Mouse (Mus musculus) hindbrain, embryonic 12.5 days (tissue): ENCODE results near the gene Cyp19a1. TPM values are rescaled to one million over a fixed set of nuclear protein-coding genes. Genes with fewer than 3 reads are reported as not detected.
A peak's percentile ranks its signal among the peaks of the same experiment; 100 is the strongest.

Experiments
- ATAC-seq: fragments of 200-750 bp; cut with Nextera tagmentation; 2 replicates; pipeline ENCODE4 v1.8.0; 2017; ENCODE audit warnings: moderate TSS enrichment; ENCODE audit not compliant: low FRiP score
- H3K27ac ChIP-seq: fragments of 300-500 bp; sonication (generic); 2 replicates; pipeline ENCODE4 v1.5.1; 2016; ENCODE audit warnings: mild to moderate bottlenecking
- H3K27me3 ChIP-seq: fragments of 300-500 bp; sonication (generic); 2 replicates; pipeline ENCODE4 v1.6.1; 2016; ENCODE audit warnings: mild to moderate bottlenecking
- H3K36me3 ChIP-seq: fragments of 300-500 bp; sonication (generic); 2 replicates; pipeline ENCODE4 v1.6.1; 2016; ENCODE audit warnings: mild to moderate bottlenecking
- H3K4me1 ChIP-seq: fragments of 300-500 bp; sonication (generic); 2 replicates; pipeline ENCODE4 v1.6.1; 2016
- H3K4me2 ChIP-seq: fragments of 300-500 bp; sonication (generic); replicated peaks from 2 replicates; pipeline ENCODE4 v1.6.1; 2016; ENCODE audit warnings: mild to moderate bottlenecking
- H3K4me3 ChIP-seq: fragments of 300-500 bp; sonication (generic); 2 replicates; pipeline ENCODE4 v1.5.1; 2016; ENCODE audit warnings: mild to moderate bottlenecking
- H3K9ac ChIP-seq: fragments of 300-500 bp; sonication (generic); 2 replicates; pipeline ENCODE4 v1.6.1; 2016; ENCODE audit warnings: mild to moderate bottlenecking, moderate library complexity
- H3K9me3 ChIP-seq: fragments of 300-500 bp; sonication (generic); replicated peaks from 2 replicates; pipeline ENCODE4 v1.6.1; 2016; ENCODE audit warnings: mild to moderate bottlenecking
- WGBS: fragments of 180-500 bp; shearing (Covaris S2); methylation state at CpG from one replicate; pipeline ENCODE4 v1.1.7; 2016; 5-methylcytosine and 5-hydroxymethylcytosine counted together
- polyA plus RNA-seq: library from polyadenylated mRNA; unstranded; fragments of >200 nt; fragmentation: Nextera tagmentation; extraction: Ambion mirVana; gene quantifications from 2 replicates; pipeline ENCODE4 v1.2.1, GENCODE M21; 2016

Gene Cyp19a1
- not detected in 2 replicates for polyA plus RNA-seq

DNA sequence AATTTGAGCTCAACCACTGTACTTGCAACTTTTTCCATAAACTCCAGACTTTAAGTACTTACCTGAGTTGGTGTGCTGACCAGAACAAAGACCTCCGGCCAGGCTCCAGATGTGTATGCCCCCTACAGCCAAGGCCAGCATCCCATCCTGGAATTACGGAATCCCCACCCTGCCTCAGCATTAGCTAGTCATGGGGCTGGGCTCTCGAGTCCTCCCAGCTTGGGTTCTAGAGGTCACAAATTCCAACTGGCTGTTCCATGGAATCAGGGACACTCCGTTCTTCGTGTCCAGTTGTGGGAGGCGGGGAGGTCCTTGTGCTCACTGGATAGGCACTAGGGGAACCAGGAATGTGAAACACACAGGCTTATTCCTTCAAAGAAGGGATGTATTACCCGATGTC, at the start of gene Cyp19a1:
Gene Cyp19a1, minus strand, starts transcription at position 101 of the 400 bp plus-strand sequence.
- Histone ChIP-seq H3K9ac (no peak within 1 kb of the TSS), H3K36me3 (no peaks in the 10 kb centered on the region), H3K4me1 (no peaks in the 10 kb centered on the region), H3K27ac (no peak within 1 kb of the TSS), H3K27me3 (no peaks in the 10 kb centered on the region), H3K4me3 (no peak within 1 kb of the TSS), H3K4me2 (no peak within 1 kb of the TSS), H3K9me3 (no peaks in the 10 kb centered on the region)
- WGBS: 81% methylated on average over 7 of the region's 7 CpGs
- no peak for ATAC-seq

DNA sequence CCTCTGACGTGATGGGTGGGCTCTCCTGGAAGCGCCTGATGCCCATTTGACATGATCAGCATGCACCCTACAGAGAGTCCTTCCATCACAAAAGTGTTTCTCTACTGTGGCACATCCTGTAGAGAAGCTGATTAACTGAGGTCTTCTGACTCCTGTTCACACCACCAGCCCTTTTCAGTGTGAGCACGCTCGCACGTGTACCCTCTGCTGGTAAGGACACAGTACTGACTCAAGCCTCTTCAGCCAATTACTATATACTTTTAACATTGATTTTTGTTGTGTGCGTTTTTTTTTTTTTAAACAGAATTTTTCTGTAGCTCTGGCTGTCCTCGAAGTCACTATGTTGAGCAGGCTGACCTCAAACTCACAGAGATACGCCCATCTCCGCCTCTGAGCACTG, 48.5 kb upstream of the Cyp19a1 start:
- no peaks in the 10 kb centered on the region for H3K4me1 ChIP-seq
- WGBS: 76% methylated on average over 9 of the region's 9 CpGs
- ATAC-seq: no peak

GRCm38 (mm10) chr9:54308751-54309358, 40.9 kb upstream of the Cyp19a1 start:
- Histone ChIP-seq H3K27me3 (no peaks in the 10 kb centered on the region), H3K4me3 (no peak overlapping the region), H3K27ac (no peak overlapping the region), H3K4me1 (peaks cover 2% of the 10 kb centered on the region; the same call in 1 of the 2 replicates), H3K4me2 (no peak overlapping the region), H3K9me3 (no peaks in the 10 kb centered on the region), H3K36me3 (no peaks in the 10 kb centered on the region), H3K9ac (no peak overlapping the region)
- WGBS: 42% methylated on average over 2 of the region's 2 CpGs
- ATAC-seq: no peak

More for the DNA sequence above, 48.5 kb upstream of the Cyp19a1 start:
- Histone ChIP-seq H3K9ac (no peak overlapping the region), H3K27me3 (no peaks in the 10 kb centered on the region), H3K9me3 (no peaks in the 10 kb centered on the region), H3K27ac (no peak overlapping the region), H3K36me3 (no peaks in the 10 kb centered on the region), H3K4me2 (no peak overlapping the region), H3K4me3 (no peak overlapping the region)

DNA sequence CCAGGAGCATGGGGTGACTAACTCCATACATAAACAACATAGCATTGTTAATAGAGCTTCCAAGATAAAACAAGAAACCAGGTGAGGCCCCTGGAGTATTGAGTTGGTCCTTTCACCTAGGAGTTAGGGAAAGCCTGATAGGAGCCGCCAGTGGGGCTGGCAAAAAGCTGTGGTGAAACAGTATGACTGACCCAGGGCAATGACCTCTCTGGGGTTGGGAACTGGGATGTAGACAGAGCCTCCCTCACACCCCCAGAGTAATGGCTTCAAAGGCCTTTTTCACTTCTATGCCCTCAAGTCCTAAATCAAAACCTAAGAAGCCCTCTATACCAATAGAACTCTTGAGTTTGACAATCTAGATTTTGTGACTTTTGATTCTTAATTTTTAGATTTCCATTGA, 40.3 kb upstream of the Cyp19a1 start:
- Histone ChIP-seq H3K4me1 (peaks cover 2% of the 10 kb centered on the region; the same call in 1 of the 2 replicates), H3K36me3 (no peaks in the 10 kb centered on the region), H3K27me3 (no peaks in the 10 kb centered on the region), H3K4me3 (no peak overlapping the region), H3K4me2 (no peak overlapping the region), H3K27ac (no peak overlapping the region), H3K9me3 (no peaks in the 10 kb centered on the region), H3K9ac (no peak overlapping the region)
- ATAC-seq: no peak
- WGBS: 70% methylated on average over 1 of the region's 1 CpGs

GRCm38 (mm10) chr9:54301255-54301654, 33.3 kb upstream of the Cyp19a1 start:
- H3K4me2 ChIP-seq: no peak overlapping the region
- ATAC-seq: no peak
- H3K36me3 ChIP-seq: no peaks in the 10 kb centered on the region
- no peak overlapping the region for H3K9ac ChIP-seq
- no peaks in the 10 kb centered on the region for H3K27me3 ChIP-seq
- WGBS: 88% methylated on average over 4 of the region's 4 CpGs
- no peaks in the 10 kb centered on the region for H3K9me3 ChIP-seq
- no peak overlapping the region for H3K4me3 ChIP-seq
- H3K4me1 ChIP-seq: no peaks in the 10 kb centered on the region
- H3K27ac ChIP-seq: no peak overlapping the region

- Histone ChIP-seq H3K4me3 (no peak overlapping the region), H3K4me2 (no peak overlapping the region), H3K9ac (no peak overlapping the region), H3K4me1 (no peaks in the 10 kb centered on the region), H3K27me3 (no peaks in the 10 kb centered on the region), H3K27ac (no peak overlapping the region), H3K9me3 (no peaks in the 10 kb centered on the region), H3K36me3 (no peaks in the 10 kb centered on the region)
- no peak for ATAC-seq
Observed at GRCm38 (mm10) chr9:54299792-54300191, 31.9 kb upstream of the Cyp19a1 start.

- Histone ChIP-seq H3K36me3 (no peaks in the 10 kb centered on the region), H3K9ac (no peak overlapping the region), H3K4me3 (no peak overlapping the region), H3K27me3 (no peaks in the 10 kb centered on the region), H3K4me2 (no peak overlapping the region), H3K4me1 (no peaks in the 10 kb centered on the region), H3K27ac (no peak overlapping the region), H3K9me3 (no peaks in the 10 kb centered on the region)
- ATAC-seq: no peak
- WGBS: 79% methylated on average over 3 of the region's 3 CpGs
Observed at GRCm38 (mm10) chr9:54299389-54299788, 31.5 kb upstream of the Cyp19a1 start.

- Histone ChIP-seq H3K27ac (no peak overlapping the region), H3K27me3 (peaks cover 27% of the 10 kb centered on the region), H3K4me1 (peaks cover 8% of the 10 kb centered on the region; the same call in 1 of the 2 replicates), H3K9me3 (no peaks in the 10 kb centered on the region), H3K4me2 (no peak overlapping the region), H3K4me3 (no peak overlapping the region), H3K9ac (no peak overlapping the region), H3K36me3 (no peaks in the 10 kb centered on the region)
- 50% methylated on average over 5 of the region's 5 CpGs for WGBS
- ATAC-seq: no peak
Observed at GRCm38 (mm10) chr9:54287804-54288203, 19.9 kb upstream of the Cyp19a1 start.

GRCm38 (mm10) chr9:54286331-54286987, 18.5 kb upstream of the Cyp19a1 start, which contains the start of gene Gldn:
Gene Gldn, plus strand, starts transcription at chr9:54286486.
- WGBS: 2% methylated on average over 61 of the region's 61 CpGs
- H3K27ac ChIP-seq: no peak within 1 kb of the TSS

GRCm38 (mm10) chr9:54279046-54279589, 11.2 kb upstream of the Cyp19a1 start:
- WGBS: 85% methylated on average over 12 of the region's 12 CpGs
- H3K27me3 ChIP-seq: no peaks in the 10 kb centered on the region
- H3K4me2 ChIP-seq: no peak overlapping the region
- H3K9me3 ChIP-seq: no peaks in the 10 kb centered on the region
- no peak overlapping the region for H3K4me3 ChIP-seq
- H3K27ac ChIP-seq: no peak overlapping the region
- no peak overlapping the region for H3K9ac ChIP-seq
- H3K36me3 ChIP-seq: no peaks in the 10 kb centered on the region
- ATAC-seq: no peak
- H3K4me1 ChIP-seq: no peaks in the 10 kb centered on the region

More at GRCm38 (mm10) chr9:54286331-54286987, 18.5 kb upstream of the Cyp19a1 start, which contains the start of gene Gldn:
- Histone ChIP-seq H3K27me3 (peaks cover 27% of the 10 kb centered on the region), H3K36me3 (no peaks in the 10 kb centered on the region), H3K4me3 (peak within 1 kb of the TSS; percentile 45), H3K4me1 (peaks cover 8% of the 10 kb centered on the region; the same call in 1 of the 2 replicates), H3K9me3 (no peaks in the 10 kb centered on the region), H3K4me2 (peak within 1 kb of the TSS; percentile 91), H3K9ac (peak within 1 kb of the TSS; percentile 61)
- peak; percentile 54 for ATAC-seq

- H3K4me1 ChIP-seq: no peaks in the 10 kb centered on the region
- no peak for ATAC-seq
Observed at GRCm38 (mm10) chr9:54275283-54275682, 7.4 kb upstream of the Cyp19a1 start.

GRCm38 (mm10) chr9:54270889-54271288, 3.0 kb upstream of the Cyp19a1 start:
- WGBS: 50% methylated on average over 5 of the region's 5 CpGs
- Histone ChIP-seq H3K4me3 (no peak overlapping the region), H3K9ac (no peak overlapping the region), H3K27ac (no peak overlapping the region), H3K4me1 (no peaks in the 10 kb centered on the region), H3K9me3 (no peaks in the 10 kb centered on the region), H3K4me2 (no peak overlapping the region), H3K36me3 (no peaks in the 10 kb centered on the region), H3K27me3 (no peaks in the 10 kb centered on the region)
- ATAC-seq: no peak

More at GRCm38 (mm10) chr9:54275283-54275682, 7.4 kb upstream of the Cyp19a1 start:
- Histone ChIP-seq H3K9me3 (no peaks in the 10 kb centered on the region), H3K4me2 (no peak overlapping the region), H3K36me3 (no peaks in the 10 kb centered on the region), H3K4me3 (no peak overlapping the region), H3K27me3 (no peaks in the 10 kb centered on the region), H3K9ac (no peak overlapping the region), H3K27ac (no peak overlapping the region)
- WGBS: 93% methylated on average over 4 of the region's 4 CpGs
